Mouse (Mus musculus): ENCODE results near the gene Cox6a2.

Gene Cox6a2

DNA sequence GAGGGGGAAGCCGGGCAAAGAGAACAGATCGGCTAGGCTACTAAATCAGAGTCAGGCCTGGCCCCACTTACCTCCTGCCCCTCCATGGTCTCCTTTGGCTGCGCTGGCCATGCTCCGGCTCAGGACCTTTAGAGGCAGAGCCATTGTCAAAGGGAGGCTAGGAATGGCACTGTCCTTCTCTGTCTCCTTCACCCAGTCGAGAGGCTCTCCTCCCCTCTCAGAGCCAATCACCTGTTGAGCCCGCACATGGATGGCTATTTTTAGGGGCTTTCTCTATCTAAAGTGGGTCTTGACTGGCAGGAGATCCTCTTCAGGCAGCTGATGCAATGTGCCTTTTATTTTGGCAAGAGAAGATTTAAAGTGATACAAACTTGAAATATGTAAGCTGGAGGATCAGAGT lies at the start of gene Cox6a2:
Gene Cox6a2, minus strand, starts transcription at position 236 of the 400 bp plus-strand sequence.
- in situ Hi-C loops (cut with MboI, MseI) = loop anchor here (5.0 kb wide), 1 partner anchor 109 kb away; no protein-coding TSS in a partner anchor

GRCm38 (mm10) chr7:128255757-128256156 lies 49.6 kb upstream of the Cox6a2 start:
- in situ Hi-C loops (cut with MboI, MseI) = no loop called here

DNA sequence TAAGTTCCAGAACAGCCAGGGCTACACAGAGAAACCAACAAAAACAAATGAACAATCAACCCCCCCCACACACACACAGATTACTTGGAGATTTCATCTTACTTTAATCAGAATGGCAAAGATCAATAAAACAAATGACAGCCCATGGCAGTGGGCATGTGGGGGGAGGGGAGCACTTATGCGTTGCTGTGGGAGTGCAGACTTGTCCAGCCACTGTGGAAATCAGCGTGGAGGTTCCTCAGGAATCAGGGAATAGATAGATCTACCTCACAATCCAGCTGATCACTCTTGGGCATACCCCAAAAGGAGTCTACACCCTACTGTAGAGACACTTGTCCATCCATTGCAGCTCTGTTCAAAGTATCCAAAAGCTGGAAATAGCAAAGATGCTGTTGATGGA lies 48.8 kb upstream of the Cox6a2 start:
- in situ Hi-C loops (cut with MboI, MseI) = no loop called here

GRCm38 (mm10) chr7:128252609-128253008 lies 46.4 kb upstream of the Cox6a2 start:
- in situ Hi-C loops (cut with MboI, MseI) = no loop called here

DNA sequence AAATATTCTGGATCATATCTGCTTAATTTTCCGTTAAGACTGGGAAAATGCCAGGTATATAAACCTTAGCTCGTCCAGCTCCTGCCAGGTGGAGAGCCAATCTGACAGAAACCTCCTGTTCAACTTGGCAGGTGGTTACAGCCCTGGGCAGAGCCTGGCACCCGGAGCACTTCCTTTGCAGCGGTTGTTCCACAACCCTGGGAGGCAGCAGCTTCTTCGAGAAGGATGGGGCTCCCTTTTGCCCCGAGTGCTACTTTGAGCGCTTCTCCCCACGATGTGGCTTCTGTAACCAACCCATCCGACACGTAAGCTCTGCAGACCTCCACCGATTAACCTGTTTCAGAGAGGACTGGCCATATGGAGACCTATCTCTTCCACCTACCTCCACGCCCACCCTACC lies 45.8 kb upstream of the Cox6a2 start:
- in situ Hi-C loops (cut with MboI, MseI) = no loop called here

GRCm38 (mm10) chr7:128249998-128250397 lies 43.8 kb upstream of the Cox6a2 start:
- in situ Hi-C loops (cut with MboI, MseI) = loop anchor here (10.0 kb wide), 1 partner anchor 375 kb away; no protein-coding TSS in a partner anchor

GRCm38 (mm10) chr7:128248081-128249042 lies 42.2 kb upstream of the Cox6a2 start:
- in situ Hi-C loops (cut with MboI, MseI) = loop anchor here (10.0 kb wide), 1 partner anchor 376 kb away; no protein-coding TSS in a partner anchor

DNA sequence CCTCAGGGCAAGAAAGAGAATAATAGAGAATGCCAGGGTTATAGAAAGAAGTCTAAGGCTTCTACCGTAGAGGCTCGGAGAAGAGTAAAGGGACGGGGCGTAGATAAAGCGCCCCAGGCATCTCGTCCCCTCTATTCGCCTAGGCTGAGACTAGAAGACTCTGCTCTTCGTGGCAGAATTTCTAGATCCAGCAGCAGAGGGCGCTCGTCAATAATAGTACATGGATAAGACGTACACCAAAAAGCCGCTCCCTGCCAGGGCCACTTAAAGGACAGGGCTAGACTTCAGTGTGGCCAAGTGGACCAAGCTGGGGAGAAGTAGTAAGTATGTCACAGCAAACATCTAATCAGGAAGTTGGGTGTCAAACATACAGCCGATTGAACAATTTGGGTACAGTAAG lies 41.3 kb upstream of the Cox6a2 start:
- in situ Hi-C loops (cut with MboI, MseI) = loop anchor here (10.0 kb wide), 1 partner anchor 377 kb away; no protein-coding TSS in a partner anchor

- in situ Hi-C loops (cut with MboI, MseI) = loop anchor here (10.0 kb wide), 1 partner anchor 378 kb away; no protein-coding TSS in a partner anchor
These were observed 40.6 kb upstream of the Cox6a2 start, which contains the start of gene Tgfb1i1 for GRCm38 (mm10) chr7:128246496-128247391. Tgfb1i1 (plus strand) TSS chr7:128246812.

- in situ Hi-C loops (cut with MboI, MseI) = loop anchor here (10.0 kb wide), 1 partner anchor 379 kb away; no protein-coding TSS in a partner anchor
These were observed 39.4 kb upstream of the Cox6a2 start for GRCm38 (mm10) chr7:128245547-128245946.

DNA sequence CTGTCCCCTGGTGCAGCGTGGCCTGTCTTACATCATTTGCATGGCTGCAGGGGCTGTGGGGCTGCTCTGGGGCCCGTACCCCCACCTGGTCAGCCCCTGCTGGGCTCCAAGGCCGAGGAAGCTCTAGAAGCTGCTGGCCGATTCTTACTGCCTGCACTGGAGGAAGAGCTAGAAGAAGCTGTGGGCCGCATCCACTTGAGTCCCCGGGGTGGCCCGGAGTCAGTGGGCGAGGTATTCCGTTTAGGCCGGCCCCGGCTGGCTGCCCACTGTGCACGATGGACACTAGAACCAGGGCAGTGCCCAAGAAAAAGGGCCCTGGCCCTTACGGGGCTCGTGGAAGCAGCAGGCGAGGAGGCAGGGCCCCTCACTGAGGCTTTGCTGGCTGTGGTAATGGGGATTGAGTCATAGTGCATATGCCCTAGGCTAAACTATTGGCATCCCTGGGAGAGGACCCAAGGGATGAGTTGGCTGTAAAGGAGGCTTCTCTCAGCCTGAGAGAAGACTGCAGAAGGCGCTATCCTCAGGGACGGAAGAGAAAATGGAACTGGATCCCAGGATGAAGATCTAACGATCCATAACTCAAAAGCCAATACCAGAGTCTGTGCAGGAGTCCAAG lies 38.3 kb upstream of the Cox6a2 start:
- in situ Hi-C loops (cut with MboI, MseI) = loop anchor here (5.0 to 10.0 kb wide), 2 partner anchors 103 to 380 kb away; no protein-coding TSS in a partner anchor

GRCm38 (mm10) chr7:128243921-128244320 lies 37.7 kb upstream of the Cox6a2 start:
- in situ Hi-C loops (cut with MboI, MseI) = loop anchor here (5.0 to 10.0 kb wide), 2 partner anchors 103 to 381 kb away; no protein-coding TSS in a partner anchor

- in situ Hi-C loops (cut with MboI, MseI) = loop anchor here (5.0 to 10.0 kb wide), 2 partner anchors 105 to 382 kb away; no protein-coding TSS in a partner anchor
These were observed 36.1 kb upstream of the Cox6a2 start for GRCm38 (mm10) chr7:128242331-128242730.

DNA sequence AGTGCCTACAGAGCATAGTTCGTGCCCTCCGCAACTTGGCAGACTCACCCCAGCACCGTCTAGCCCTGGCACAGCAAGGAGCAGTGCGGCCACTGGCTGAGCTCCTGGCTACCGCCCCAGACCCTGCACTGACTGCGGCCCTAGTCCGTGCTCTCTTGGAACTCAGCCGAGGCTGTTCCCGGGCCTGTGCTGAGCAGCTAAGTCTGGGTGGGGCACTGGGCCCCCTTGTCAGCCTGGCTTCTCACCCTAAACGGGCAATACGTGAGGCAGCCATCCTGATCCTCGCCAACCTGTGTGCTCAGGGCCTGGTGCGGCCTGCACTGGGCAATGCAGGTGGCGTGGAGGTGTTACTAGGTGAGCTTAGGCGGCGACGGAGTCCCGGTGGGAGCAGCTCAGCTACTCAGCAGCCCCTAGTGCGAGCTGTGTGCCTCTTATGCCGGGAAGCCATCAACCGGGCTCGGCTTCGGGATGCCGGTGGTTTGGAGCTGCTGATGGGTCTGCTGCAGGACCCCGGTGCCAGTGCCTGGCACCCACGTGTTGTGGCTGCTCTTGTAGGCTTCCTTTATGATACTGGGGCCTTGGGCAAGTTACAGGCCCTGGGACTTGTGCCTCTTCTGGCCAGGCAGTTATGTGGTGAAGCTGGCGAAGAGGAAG lies 34.1 kb upstream of the Cox6a2 start:
- in situ Hi-C loops (cut with MboI, MseI) = loop anchor here (5.0 to 10.0 kb wide), 2 partner anchors 107 to 385 kb away; no protein-coding TSS in a partner anchor

DNA sequence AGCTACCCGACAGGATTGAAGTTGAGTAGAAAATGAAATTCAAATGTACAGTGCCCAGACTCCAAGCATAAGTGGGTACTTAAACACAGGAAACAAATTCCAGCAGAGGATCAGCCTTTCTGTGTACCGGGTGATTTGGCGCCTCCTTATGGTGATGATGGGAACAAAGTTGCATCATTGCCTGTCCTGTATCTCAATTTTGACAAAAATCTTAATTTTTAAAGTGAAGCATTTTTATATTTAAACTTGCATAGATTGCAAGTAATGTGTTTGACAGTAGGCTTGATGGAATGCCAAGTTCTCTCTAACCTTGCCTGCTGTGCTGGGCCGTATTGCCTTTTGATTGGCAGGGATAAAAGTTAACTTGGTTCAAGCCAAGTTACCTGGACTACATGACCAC lies 32.8 kb upstream of the Cox6a2 start:
- in situ Hi-C loops (cut with MboI, MseI) = no loop called here

DNA sequence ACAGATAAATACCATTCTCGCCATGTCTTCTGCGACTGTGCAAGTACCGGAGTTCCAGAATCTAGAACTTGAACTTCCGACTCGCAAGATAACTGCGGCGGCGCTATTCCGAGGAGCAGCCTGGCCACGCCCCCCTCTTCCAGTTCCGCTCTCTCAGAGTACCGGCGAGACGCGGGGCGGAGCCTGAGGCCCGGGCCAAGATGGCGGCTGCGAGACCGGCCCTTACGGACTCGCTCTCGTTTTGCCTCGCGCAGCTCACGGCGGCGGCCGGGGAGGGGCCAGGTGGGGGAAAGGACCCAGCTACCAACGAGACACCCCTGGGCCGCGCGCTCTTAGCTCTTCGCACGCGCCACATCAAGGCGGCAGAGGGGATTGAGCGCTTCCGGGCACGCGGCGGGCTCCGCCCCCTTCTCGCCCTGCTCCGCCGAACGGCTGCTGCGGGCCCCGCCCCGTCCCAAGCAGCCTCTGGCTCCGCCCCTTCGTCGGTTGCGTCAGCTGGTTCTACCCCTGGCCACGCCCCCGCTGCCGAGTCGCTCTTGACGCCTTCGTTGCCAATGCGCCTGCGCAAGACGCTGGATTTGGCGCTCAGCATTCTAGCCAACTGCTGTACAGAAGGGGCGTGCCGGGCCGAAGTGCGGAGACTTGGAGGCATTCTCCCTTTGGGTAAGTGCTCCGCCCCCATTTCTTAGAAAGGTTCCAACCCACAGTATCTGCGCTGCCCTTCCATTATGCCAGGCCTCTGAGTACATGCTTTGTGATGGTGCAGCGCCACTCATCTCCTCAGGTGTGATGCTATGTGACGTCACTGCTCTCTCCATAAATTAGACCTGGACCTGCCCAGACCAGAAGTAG lies 32.0 kb upstream of the Cox6a2 start, which contains the start of gene 9130023H24Rik:
Gene 9130023H24Rik, minus strand, starts transcription at position 105 of the 852 bp plus-strand sequence.
- in situ Hi-C loops (cut with MboI, MseI) = no loop called here

DNA sequence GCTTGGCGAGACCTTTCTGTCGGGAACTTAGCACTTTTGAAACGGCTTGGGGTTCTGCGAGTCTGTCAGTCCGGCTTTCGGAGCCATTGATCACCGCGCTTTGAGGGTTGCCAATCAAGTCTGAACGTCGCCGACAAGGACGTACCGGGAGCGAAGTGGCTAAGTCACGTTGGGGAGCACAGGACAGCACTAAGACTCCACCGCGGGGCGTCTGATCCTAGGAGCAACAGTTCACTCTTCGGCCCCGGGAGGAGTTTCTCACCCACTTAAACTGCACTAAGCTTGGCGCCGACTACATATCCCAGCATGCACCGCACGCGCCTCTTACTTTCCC lies 31.4 kb upstream of the Cox6a2 start:
- in situ Hi-C loops (cut with MboI, MseI) = no loop called here

GRCm38 (mm10) chr7:128236856-128237592 lies 30.8 kb upstream of the Cox6a2 start, which contains the start of gene Armc5:
Armc5 (plus strand) TSS chr7:128237342.
- in situ Hi-C loops (cut with MboI, MseI) = no loop called here

DNA sequence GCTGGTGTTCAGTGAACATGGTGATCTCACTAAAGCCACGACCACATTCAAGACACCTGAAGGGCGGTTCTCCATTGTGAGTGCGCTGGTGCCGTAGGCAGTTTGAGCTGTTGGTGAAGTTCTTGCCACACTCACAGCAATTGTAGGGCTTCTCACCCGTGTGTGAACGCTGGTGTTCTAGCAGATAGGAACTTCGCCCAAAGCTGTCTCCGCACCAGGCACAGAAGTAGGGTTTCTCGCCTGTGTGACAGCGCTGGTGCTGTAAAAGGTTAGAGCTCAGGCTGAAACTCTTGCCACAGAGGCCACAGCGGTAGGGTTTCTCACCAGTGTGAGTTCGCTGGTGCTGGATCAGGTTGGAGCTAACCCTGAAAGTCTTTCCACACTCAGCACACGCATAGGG lies 30.2 kb upstream of the Cox6a2 start:
- in situ Hi-C loops (cut with MboI, MseI) = no loop called here

Measured in T-helper 2 cell (primary cell).